Mouse (Mus musculus): Measurements from ENCODE around the gene Limk1.

DNA sequence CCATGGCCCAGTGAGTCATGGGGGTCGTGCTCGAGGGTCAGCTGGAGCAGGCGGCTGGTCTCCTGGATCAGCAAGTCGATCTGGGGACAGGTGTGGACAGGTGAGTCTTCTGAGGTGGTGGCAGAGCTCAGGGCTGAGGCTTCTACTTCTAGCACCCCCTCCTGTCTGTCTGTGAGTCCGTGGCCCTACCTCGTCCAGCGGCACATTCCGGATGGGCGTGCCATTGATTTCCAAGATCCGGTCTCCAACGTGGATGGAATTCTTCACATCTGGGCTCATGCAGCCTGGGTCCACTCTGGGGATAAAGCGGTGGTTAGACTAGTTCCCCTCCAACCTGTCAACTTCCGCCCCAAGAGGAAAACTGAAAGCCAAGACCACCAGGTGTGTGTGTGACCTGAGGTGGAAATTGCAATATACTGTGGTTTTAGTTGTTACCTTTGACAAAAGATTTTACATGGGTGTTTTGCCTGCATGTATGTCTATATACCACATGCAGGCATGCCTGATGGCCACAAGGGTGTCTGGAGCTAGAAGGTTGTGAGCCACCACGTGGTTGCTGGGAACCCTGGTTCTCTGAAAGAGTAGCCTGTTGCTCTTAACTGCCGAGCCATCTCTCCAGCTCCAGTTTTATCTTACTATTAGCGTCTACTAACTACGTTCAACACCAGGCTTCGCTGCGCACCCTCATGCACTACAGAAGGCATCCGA lies 19.2 kb downstream of the Limk1 start:
- TF ChIP-seq CTCF (IDR thresholded peaks at IDR 0.05; ENCODE audit: low read depth, low read length) (no peak), POLR2A (IDR thresholded peaks at IDR 0.05; ENCODE audit: insufficient read depth, low read length) (no peak), EP300 (IDR thresholded peaks at IDR 0.05; ENCODE audit: insufficient read depth, low read depth, low read length) (no peak)

Measured in ES-Bruce4 (cell line).